Comparison of ENCODE assay signal across 16 mouse cellular contexts in genomic region chr16:53073856-53074568, GRCm38 (mm10).
DNase-seq lines count a peak whose midpoint lies in the region; ATAC-seq and TF ChIP-seq lines count a peak whose summit lies in the region.
"Had no signal": no experiment of that assay in that cellular context is flagged by ENCODE, and none has a peak within 500 bp of the region (broad histone marks: within the 10 kb centered on the region; RNA-seq: fewer than 3 reads in every experiment).

No protein-coding gene starts in this region.

- no peak for TF ChIP-seq CTCF in gastrocnemius, adult 2 months (IDR thresholded peaks at IDR 0.05)

- DNase-seq in cerebellum, postnatal 14 days, result peak; percentile 4 to 8
- no peak for DNase-seq in cerebellum, adult 11-12 months
- DNase-seq in midbrain, embryonic 14.5 days, result peak; percentile 61
- no peak for DNase-seq in midbrain, embryonic 10.5 days (ENCODE audit: low spot score)
- DNase-seq in gastrocnemius, adult 2 months, result no peak
- DNase-seq in spleen, postnatal 4 days (ENCODE audit: low spot score in 2 of 2), result no peak
- DNase-seq: B cell, adult 2 months; cerebellum, adult 9-11 months; heart, postnatal 4 days; kidney, adult 8-10 months; lung, adult 2 months; thymus, postnatal 14 days had no signal

- H3K4me3 ChIP-seq in midbrain, embryonic 14.5 days (replicated peaks; ENCODE audit: low read depth, low read length), result no peak overlapping the region
- H3K4me3 ChIP-seq in midbrain, embryonic 10.5 days, result no peak overlapping the region
- H3K4me3 ChIP-seq in hindbrain, embryonic 16.5 days (ENCODE audit: low read length), result no peak overlapping the region
- H3K4me3 ChIP-seq in neural tube, embryonic 15.5 days (replicated peaks), result no peak overlapping the region
- no peak overlapping the region for H3K4me3 ChIP-seq in gastrocnemius, adult 2 months
- H3K4me3 ChIP-seq: embryonic facial prominence, embryonic 13.5 days; heart, embryonic 10.5 days had no signal

- no peak overlapping the region for H3K9ac ChIP-seq in midbrain, embryonic 14.5 days (replicated peaks; ENCODE audit: low read length)
- no peak overlapping the region for H3K9ac ChIP-seq in hindbrain, embryonic 16.5 days (ENCODE audit: low read depth, low read length)
- no peak overlapping the region for H3K9ac ChIP-seq in neural tube, embryonic 15.5 days (replicated peaks)
- H3K9ac ChIP-seq: embryonic facial prominence, embryonic 13.5 days had no signal

- H3K27ac ChIP-seq in midbrain, embryonic 14.5 days (replicated peaks; ENCODE audit: low read depth, low read length), result no peak overlapping the region
- no peak overlapping the region for H3K27ac ChIP-seq in midbrain, embryonic 10.5 days (replicated peaks)
- peak overlapping the region; percentile 30; the same call in 1 of the 2 replicates for H3K27ac ChIP-seq in hindbrain, embryonic 16.5 days (ENCODE audit: low read depth, low read length)
- peak overlapping the region; percentile 60 for H3K27ac ChIP-seq in neural tube, embryonic 15.5 days (replicated peaks)
- no peak overlapping the region for H3K27ac ChIP-seq in gastrocnemius, adult 2 months
- H3K27ac ChIP-seq: embryonic facial prominence, embryonic 13.5 days; heart, embryonic 10.5 days had no signal

- no peaks in the 10 kb centered on the region for H3K4me1 ChIP-seq in midbrain, embryonic 14.5 days (ENCODE audit: control insufficient read depth, insufficient read depth, low read length)
- no peaks in the 10 kb centered on the region for H3K4me1 ChIP-seq in midbrain, embryonic 10.5 days
- H3K4me1 ChIP-seq in hindbrain, embryonic 16.5 days (ENCODE audit: control insufficient read depth, insufficient read depth, low read depth, low read length), result no peaks in the 10 kb centered on the region
- H3K4me1 ChIP-seq in neural tube, embryonic 15.5 days, result 0 out of 2 replicates have a peak, but pooled peaks cover 4% of the 10 kb centered on the region
- H3K4me1 ChIP-seq: heart, embryonic 10.5 days had no signal

- H3K9me3 ChIP-seq in midbrain, embryonic 14.5 days (ENCODE audit: control insufficient read depth, low read length), result no peaks in the 10 kb centered on the region
- no peaks in the 10 kb centered on the region for H3K9me3 ChIP-seq in midbrain, embryonic 10.5 days (replicated peaks)
- H3K9me3 ChIP-seq in hindbrain, embryonic 16.5 days (ENCODE audit: control insufficient read depth, low read length), result no peaks in the 10 kb centered on the region
- no peaks in the 10 kb centered on the region for H3K9me3 ChIP-seq in neural tube, embryonic 15.5 days (replicated peaks)
- H3K9me3 ChIP-seq: embryonic facial prominence, embryonic 13.5 days; heart, embryonic 10.5 days had no signal

- WGBS in midbrain, embryonic 14.5 days, result 65% methylated on average over 6 of the region's 6 CpGs
- WGBS in midbrain, embryonic 10.5 days, result 76% methylated on average over 6 of the region's 6 CpGs
- 64% methylated on average over 6 of the region's 6 CpGs for WGBS in hindbrain, embryonic 16.5 days
- 65% methylated on average over 6 of the region's 6 CpGs for WGBS in neural tube, embryonic 15.5 days

- peak; percentile 57; the same call in 1 of the 2 replicates for ATAC-seq in midbrain, embryonic 14.5 days (ENCODE audit: low FRiP score, low TSS enrichment)
- peak; percentile 97 for ATAC-seq in hindbrain, embryonic 16.5 days
- ATAC-seq in neural tube, embryonic 15.5 days (ENCODE audit: low FRiP score), result peak; percentile 89

- intact Hi-C loops in gastrocnemius, adult 2 months (cut with DNase I), result no loop called here

- H3K36me3 ChIP-seq in midbrain, embryonic 14.5 days (ENCODE audit: control insufficient read depth, insufficient read depth, low read length), result no peaks in the 10 kb centered on the region
- H3K36me3 ChIP-seq in midbrain, embryonic 10.5 days, result no peaks in the 10 kb centered on the region
- no peaks in the 10 kb centered on the region for H3K36me3 ChIP-seq in hindbrain, embryonic 16.5 days (ENCODE audit: control insufficient read depth, insufficient read depth, low read length)
- no peaks in the 10 kb centered on the region for H3K36me3 ChIP-seq in neural tube, embryonic 15.5 days
- H3K36me3 ChIP-seq: embryonic facial prominence, embryonic 13.5 days; heart, embryonic 10.5 days had no signal

- H3K4me2 ChIP-seq in midbrain, embryonic 14.5 days (ENCODE audit: low read length), result no peak overlapping the region
- no peak overlapping the region for H3K4me2 ChIP-seq in hindbrain, embryonic 16.5 days (ENCODE audit: low read length)
- H3K4me2 ChIP-seq in neural tube, embryonic 15.5 days, result 0 out of 2 replicates have a peak overlapping the region, but pooled peaks have one; percentile 11
- H3K4me2 ChIP-seq: embryonic facial prominence, embryonic 13.5 days had no signal

- H3K27me3 ChIP-seq in midbrain, embryonic 14.5 days (ENCODE audit: control insufficient read depth, insufficient read depth, low read length), result no peaks in the 10 kb centered on the region
- H3K27me3 ChIP-seq in midbrain, embryonic 10.5 days (ENCODE audit: low read depth, poor library complexity, severe bottlenecking), result no peaks in the 10 kb centered on the region
- H3K27me3 ChIP-seq in hindbrain, embryonic 16.5 days (replicated peaks; ENCODE audit: control insufficient read depth, insufficient read depth, low read length), result no peaks in the 10 kb centered on the region
- H3K27me3 ChIP-seq in neural tube, embryonic 15.5 days (replicated peaks), result no peaks in the 10 kb centered on the region
- H3K27me3 ChIP-seq: embryonic facial prominence, embryonic 13.5 days had no signal

Comparison
In these comparisons a context has a peak if more than half of its experiments do, and no peak if none do; other contexts are left out.
1. DNase-seq: peak in cerebellum, postnatal 14 days (2 of 2) and midbrain, embryonic 14.5 days (single experiment); none in cerebellum, adult 11-12 months (single experiment), midbrain, embryonic 10.5 days (single experiment), gastrocnemius, adult 2 months (single experiment) and spleen, postnatal 4 days (0 of 2).
2. H3K27ac ChIP-seq: peak in hindbrain, embryonic 16.5 days (single experiment) and neural tube, embryonic 15.5 days (single experiment); none in midbrain, embryonic 14.5 days (single experiment), midbrain, embryonic 10.5 days (single experiment) and gastrocnemius, adult 2 months (single experiment).
3. Peak in every context shown above with its lines, with median percentiles within 50 percentile points of each other: ATAC-seq.